Mouse (Mus musculus): ENCODE measurements at regions not wholly inside any gene's neighbourhood (a gene's known extent, or its start where the extent isn't known, plus 50 kb on each side); places are given as distances from the start of the nearest gene placed in this dataset.

DNA sequence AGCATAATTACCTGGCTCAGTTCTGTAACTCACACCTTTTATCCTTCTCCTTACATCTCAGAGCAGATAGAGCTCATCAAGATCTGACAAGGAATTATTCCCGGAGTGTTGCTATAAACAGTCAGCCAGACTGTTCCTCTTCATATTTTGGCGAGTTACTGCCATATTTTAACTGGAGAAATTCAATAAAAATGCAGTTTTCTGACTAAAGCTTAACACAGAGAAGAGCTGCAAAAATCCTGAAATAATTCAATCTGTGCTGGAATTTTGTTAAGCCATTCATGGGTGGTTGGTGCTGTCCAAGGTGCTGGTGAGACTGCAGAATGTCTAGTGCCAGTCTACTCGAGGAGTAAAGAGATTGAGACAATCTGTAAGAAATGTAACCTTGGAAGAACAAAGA is 512.6 kb downstream of the Tm4sf1 start:
- DNase-seq: no peak

- no peak for DNase-seq
Observed at GRCm38 (mm10) chr3:56773920-56774319, 527.9 kb downstream of the Tm4sf1 start.

DNA sequence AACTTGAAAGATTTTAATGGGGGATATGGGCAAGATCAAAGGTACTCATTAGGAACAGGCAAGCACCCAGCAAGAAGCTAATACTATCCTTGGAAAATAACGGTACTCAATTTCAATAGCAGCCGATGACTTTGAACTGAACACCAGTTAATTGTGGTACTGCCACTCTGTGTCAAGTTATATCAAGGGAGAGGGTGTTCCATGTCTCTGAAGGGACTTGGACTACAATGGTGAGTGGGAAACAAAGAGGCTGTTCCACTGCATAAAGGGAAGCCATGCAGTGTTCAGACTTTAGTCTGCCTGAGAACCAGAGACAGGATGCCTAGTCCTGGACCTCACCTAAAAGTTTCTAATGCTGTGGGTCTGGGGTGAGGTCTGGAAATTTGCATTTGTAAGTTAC is 531.6 kb downstream of the Tm4sf1 start:
- no peak for DNase-seq

DNA sequence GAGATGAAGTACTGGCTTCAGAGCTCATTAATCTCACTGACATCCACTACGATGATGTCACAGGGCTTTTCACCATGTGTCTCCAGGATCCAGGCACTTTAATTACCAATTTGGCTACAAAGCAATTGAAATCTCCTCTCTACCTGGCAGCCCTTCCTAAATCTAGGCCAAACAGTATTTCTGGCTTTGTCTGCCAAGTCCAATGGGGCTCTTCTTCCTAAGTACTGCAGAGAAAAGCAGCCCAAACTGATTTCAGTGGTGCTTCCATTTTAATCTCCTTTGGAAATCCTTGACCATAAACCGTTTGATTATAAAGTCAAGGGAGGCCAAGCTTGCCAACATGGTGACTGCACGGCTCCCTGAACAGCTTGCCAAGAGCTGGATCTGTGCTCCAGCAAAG is 534.7 kb downstream of the Tm4sf1 start:
- DNase-seq: peak; percentile 52 to 62

GRCm38 (mm10) chr3:56764336-56764735 is 537.5 kb downstream of the Tm4sf1 start:
- no peak for DNase-seq

GRCm38 (mm10) chr3:56763896-56764295 is 537.9 kb downstream of the Tm4sf1 start:
- peak; percentile 17 to 25 for DNase-seq

GRCm38 (mm10) chr3:56753654-56754053 is 548.1 kb downstream of the Tm4sf1 start:
- DNase-seq: peak; percentile 67 to 71

DNA sequence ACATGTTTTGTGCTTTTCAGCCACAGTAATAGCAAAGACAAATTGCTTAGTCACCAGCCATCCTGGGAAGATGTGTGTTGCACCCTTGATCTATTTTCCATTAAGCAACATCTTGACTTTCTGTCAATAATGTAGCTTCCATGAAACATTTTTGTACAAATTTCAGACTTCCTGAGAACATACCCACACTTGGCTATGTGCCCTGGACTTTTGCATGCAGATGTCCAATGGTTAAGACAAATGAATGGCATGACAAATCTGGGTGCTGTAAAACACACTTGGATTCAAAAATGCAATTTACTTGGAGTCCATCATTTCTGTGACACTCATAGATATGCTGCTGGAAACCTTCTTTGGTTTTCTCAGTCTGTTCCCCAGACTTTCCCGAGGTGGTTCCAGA is 549.9 kb downstream of the Tm4sf1 start:
- DNase-seq: no peak

DNA sequence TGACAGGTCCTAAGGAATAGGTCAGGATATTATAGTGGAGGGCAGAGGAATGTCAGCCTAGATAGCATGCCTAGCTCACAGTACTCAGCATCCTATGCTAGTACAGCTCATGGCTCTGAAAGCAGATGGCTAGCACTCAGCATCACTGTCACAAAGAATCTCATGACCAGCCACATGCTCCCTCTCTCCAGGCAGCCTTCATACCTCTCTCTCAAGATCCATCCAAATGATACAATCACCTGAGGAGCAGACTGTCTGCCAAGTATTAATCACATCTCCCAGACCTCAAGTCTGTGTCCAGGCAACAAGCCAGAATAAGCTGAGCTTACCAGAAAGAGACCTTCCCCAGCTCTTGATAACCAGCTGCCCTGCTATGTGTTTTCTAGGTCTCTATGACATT is 557.4 kb upstream of the Nbea start:
- peak; percentile 7 to 22 for DNase-seq

DNA sequence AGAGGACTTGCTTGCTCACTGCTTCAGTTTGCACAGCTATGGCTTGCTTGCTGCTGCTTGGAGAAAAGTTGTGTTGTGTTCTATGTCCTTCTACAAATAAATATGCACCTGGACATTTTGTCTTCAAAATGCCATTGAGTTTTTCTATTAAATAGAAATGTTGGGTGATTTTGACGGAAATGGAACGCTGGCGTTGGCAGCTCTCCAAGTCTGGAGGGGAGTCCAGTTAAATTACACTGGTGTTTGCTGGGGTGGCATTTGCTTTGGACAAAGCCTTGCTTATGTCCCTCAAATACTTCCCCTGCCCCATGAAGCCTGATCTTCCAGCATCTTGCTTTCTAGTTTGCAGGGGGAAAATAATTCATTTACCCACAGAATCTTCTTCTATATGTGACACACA is 556.0 kb upstream of the Nbea start:
- no peak for DNase-seq

- no peak for DNase-seq
Observed at GRCm38 (mm10) chr3:56730849-56731248, 547.3 kb upstream of the Nbea start.

DNA sequence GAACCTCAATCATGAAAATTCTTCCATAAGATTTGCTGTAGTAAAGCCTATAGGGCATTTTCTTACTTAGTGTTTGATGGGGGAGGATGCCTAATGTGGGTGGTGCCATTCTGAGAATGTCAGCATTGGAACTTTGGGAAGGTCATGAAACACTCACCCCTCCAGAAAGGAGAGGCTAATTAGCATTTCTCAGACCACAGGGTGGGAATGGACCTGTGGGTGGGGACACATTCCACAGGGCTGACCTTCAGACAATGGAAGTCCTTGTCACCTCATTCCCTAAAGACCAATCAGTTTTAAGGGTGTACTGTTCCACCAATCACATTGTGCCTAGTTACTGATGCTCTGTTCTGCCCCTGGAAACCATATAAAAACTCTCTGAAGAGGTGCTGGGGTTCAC is 541.5 kb upstream of the Nbea start:
- DNase-seq: no peak

DNA sequence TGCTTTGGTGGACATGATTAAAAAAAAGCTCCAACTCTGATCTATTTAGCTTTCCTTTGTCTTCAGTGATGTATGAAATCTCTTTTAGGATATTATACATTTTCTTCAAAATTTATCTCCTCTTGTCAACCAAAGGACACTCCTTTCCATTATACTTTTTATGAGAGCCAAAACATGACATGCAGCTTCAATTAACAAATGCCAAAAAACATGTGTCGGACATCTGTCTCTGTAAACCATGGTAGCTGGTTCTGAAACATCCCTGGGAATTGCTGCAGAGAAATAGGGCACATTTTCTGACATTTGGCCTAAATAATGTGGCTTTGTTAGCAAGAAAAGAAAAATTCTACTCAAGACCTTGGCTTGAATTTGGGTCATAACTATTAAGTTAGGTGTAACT is 524.8 kb upstream of the Nbea start:
- no peak for DNase-seq

- DNase-seq: no peak
Observed at GRCm38 (mm10) chr3:56707312-56707711, 523.8 kb upstream of the Nbea start.

DNA sequence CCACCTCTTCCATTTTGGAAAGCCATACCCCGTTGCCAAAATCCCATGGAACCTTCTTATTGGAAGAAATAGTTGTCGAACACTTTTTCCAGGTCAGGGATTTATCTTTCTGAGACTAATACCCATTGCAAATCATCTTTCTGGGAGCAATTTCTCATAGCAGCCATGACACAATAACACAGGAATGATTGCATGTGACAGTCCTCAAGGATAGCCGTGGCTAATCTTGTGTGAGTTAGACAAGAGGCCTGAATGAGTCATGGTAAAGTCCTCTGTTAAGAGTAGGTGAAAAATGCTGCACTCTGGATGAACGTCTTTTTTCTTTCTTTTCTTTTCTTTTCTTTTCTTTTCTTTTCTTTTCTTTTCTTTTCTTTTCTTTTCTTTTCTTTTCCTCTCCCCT is 522.5 kb upstream of the Nbea start:
- no peak for DNase-seq

DNA sequence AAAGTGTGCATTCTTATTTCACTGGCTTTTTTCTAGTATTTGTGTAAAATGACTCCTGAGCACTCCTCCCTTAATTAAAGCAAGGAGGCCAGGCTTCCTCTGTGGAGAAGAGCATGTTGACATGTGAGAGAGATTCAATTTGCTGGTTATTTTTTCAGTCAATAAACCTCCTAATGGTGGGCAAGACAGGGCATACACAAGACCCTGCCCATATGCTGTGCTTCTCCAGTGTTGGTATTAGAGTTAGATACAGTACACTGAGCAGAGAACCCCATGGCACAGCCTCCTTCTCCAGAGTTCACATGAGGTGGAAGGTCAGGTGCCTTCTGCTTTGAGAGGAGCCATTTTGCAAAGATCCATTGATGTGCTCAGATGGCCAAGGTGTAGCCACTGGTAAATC is 515.4 kb upstream of the Nbea start:
- DNase-seq: no peak

- DNase-seq: no peak
Observed at GRCm38 (mm10) chr3:56698248-56698647, 514.7 kb upstream of the Nbea start.

DNA sequence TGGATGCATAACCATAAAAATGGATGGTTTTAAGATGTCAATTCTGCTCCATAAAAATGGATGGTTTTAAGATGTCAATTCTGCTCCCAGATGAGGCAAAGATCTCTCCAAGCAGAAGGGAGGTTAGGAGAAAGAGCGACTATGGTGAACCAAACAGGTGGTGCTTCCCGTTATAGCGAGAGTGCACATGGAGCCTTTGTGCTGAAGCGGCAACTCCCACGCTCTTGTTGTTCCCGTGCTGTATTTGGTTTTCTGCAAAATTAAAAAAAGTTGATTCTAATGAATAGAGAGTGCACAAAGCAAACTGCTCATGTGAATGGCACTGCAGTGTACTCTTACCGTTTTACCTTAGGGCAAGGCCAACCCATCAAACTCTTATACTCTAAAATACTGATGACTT is 497.5 kb upstream of the Nbea start:
- no peak for DNase-seq

GRCm38 (mm10) chr3:56668829-56669228 is 485.3 kb upstream of the Nbea start:
- DNase-seq: no peak

- no peak for DNase-seq
Observed at GRCm38 (mm10) chr3:56660594-56660993, 477.1 kb upstream of the Nbea start.

- peak in 1 of 2 experiments; percentile 7 for DNase-seq
Observed at GRCm38 (mm10) chr3:56647313-56647712, 463.8 kb upstream of the Nbea start.

Data from cerebellum, adult 18-20 months (tissue).